Mouse (Mus musculus): Measurements from ENCODE around the gene Olfr449.

Olfr449 gene

DNA sequence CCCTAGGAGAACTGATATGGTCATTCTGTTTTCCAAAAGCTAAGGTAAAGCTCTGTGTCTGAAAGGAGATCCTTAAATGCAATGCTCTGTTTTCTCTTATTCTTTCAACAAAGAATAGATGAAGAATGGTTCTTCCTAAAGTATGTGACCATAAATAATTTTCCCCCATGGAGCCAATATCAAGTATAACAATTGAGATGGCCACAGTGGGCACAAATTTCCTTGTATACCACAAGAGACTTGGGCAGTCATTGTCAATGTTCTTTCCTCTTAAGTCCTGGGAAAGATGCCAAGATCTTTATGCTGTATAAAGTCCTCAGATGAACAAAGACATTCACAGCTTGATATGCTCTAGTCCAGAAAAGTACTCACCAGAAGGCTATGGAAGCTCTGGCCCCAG lies at the start of gene Olfr449:
Gene Olfr449 (plus strand): TSS at position 301 of the 400 bp plus-strand sequence.
- DNase-seq, result no peak

DNA sequence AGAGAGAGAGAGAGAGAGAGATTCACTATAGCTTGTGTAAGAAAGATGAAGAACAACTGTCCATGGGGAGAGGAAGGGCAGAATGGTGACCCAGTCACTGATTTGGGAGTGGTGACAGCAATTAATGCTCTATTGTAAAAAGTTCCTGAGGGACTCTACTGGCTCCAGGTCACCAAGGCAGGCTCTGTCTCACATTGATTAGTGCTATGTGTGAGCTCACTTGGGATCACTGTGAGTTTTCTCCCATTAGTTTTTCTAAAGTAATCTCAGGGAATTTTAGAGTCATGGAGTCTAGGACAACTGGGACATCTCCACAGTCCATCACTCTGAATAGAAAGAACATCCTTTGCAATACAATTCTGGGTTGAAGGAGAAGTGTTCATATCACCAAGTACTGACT lies 49.4 kb upstream of the Olfr449 start, which contains the start of gene Olfr452:
Gene Olfr452 (plus strand): TSS at position 301 of the 400 bp plus-strand sequence.
- DNase-seq, result no peak

DNA sequence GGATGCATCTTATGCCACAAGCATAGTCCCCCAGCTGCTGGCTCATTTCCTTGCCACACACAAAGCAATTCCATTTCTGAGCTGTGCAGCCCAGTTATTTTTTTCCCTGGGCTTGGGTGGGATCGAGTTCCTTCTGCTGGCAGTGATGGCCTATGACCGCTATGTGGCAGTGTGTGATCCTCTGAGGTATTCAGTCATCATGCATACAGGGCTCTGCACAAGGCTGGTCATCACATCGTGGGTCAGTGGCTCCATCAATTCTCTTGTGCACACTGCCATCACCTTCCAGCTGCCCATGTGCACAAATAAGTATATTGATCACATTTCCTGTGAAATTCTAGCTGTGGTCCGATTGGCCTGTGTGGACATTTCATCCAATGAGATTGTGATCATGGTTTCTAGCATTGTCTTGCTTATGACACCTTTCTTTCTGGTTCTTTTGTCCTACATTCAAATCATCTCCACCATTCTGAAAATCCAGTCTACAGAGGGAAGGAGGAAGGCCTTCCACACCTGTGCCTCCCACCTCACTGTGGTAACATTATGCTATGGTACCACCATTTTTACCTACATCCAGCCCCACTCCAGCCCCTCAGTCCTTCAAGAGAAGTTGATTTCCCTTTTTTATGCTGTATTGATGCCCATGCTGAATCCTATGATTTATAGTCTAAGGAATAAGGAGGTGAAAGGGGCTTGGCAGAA lies 43.8 kb upstream of the Olfr449 start:
- DNase-seq, result no peak

DNA sequence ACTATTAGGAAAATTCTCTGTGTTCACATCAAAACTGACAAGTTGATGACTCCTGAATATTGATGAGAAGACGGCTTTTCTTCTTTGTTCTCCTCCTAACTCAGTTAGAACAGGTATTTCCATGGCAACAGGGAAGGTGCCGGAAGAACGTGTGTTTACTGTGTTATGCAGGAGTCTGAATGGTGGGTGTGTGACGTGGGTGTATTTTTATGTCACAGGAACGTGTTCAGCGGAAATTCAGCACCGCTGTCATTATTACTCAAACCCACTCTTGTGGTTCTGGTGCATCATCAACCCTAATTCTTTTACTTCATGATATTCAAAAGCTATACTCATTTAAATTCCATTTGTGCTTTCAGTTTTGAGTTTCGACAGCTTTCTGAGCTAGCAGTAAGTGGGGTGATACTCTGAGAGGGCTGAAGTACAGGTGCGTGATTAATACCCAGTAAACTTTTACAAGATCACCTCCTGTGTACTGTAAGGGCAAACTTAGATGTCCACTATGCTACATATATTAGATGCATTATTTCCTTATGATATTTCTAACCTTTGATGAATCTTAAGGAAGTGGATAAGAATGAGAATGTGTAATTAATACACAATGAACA lies 43.1 kb upstream of the Olfr449 start:
- DNase-seq, result no peak

DNA sequence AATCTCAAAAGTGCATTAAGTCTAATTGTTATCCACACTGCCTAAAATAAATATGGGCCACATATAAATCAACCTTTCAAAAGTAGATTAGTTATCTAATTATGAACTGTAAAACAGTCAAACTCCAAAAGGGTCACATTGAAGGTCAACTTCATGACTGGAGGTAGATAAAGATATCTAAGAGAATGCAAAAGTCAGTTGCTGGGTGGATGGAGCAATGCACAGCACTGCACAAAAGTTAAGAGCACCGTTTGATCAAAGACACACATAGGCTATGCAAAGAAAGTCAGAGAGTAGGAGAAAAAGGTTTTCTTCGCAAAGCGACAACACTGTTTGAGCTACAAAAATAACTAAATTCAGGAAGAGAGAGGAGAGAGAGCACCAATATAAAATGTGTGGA lies 39.2 kb upstream of the Olfr449 start:
- no peak for DNase-seq

DNA sequence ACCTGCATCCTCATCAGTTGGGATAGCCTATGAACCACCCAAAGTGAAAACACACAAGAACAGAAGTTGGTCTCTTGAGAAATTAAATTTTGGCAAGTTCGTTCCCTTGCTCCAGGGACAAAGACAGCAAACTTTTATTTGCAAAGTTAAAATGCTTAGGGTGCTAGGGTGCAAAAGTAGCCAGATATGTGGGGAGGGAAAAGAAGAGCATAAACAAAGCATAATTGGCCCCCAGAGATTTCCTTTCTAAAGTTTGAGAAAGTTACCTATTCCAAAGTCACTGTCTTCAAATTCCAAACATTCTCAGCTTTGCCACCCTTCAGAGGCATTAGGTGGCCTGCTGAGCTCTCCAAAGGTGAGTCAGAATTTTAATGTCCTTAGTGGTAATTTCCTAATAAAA lies 22.5 kb upstream of the Olfr449 start, which contains the start of gene Olfr450:
Gene Olfr450 (plus strand): TSS at position 301 of the 400 bp plus-strand sequence.
- no peak for DNase-seq

DNA sequence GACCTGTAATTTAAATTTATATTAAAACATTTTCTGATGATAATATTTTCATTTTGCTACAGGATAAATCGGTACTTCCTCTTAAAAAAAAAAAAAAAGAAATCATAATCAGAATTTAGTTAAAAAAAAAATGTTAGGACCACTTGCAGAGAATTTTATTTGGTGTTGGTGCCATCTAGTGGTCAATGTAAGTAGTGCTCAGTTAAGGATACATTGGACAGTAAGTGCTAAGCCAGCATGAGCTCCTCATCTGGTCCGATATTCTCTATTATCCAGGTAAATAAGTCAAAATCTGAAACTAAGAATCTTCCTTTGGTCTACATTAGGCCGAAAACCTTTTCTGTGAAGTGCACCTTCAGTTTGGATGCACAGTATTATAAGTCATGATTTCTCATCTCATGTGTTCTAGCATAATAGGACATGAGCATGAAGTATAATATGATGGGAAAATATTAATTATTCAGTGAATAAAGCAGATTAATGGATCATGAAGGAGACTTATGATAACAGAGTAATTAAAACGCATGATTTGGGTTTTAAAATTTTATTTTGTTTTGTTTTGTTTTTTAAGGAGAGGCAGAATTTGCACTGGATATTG lies 26.1 kb downstream of the Olfr449 start:
- peak; percentile 71 for DNase-seq

DNA sequence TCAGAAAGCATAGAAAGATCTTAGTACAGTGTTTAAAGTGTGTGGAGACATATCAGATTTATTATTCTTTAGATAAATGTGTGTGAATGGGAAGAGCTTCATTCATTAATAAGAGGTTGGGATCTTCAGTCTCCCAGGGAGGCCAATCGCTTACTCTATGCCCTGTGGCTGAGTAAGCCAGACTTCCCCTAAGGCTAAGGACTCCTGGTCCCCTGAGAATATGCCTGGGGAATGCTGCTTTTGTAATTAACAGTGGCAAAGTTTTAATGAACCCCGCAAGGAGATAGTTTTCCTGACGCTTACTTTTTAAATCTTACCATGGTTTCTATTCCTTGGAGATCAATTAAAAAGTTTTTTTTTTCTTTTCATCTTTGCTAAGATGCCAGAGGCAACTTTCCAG lies 35.5 kb downstream of the Olfr449 start:
- DNase-seq, result no peak

DNA sequence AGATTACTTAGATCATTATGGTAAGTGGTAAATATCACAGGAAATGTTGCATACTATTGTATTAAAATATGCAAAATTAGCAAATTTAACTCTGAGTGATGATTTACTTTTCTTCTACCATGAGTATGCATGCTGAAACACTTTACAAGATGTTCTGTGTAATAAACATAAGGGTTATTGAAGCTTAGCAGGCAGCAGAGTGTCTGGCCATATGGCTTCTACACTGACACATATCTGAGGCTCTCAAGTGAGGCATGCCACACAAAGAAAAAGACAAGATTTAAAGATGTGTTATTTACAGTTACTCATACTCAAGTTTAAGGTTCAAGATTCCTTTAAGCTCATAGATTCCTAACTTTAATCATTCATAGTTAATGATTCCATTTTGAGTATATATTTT lies 42.1 kb downstream of the Olfr449 start:
- no peak for DNase-seq
